Mouse (Mus musculus) spleen, adult 2 months (tissue): ENCODE measurements at regions not wholly inside any gene's neighbourhood (a gene's known extent, or its start where the extent isn't known, plus 50 kb on each side); places are given as distances from the start of the nearest gene placed in this dataset.

Experiments
- CTCF ChIP-seq: fragments of 200-500 bp; IDR thresholded peaks from 2 replicates; pipeline ENCODE4 v1.5.1; 2011; ENCODE audit warnings: mild to moderate bottlenecking, inconsistent platforms; ENCODE audit not compliant: insufficient read depth, insufficient read length, insufficient replicate concordance; ENCODE audit errors: extremely low read depth
- POLR2A ChIP-seq: fragments of 200-500 bp; IDR thresholded peaks from 2 replicates; pipeline ENCODE4 v1.6.1; 2011; ENCODE audit warnings: low read depth, low read length, inconsistent platforms

GRCm38 (mm10) chr14:60524869-60525268 lies 108.9 kb upstream of the Spata13 start:
- no peak for TF ChIP-seq POLR2A
- TF ChIP-seq CTCF, result no peak
